Mouse (Mus musculus) liver, adult (tissue): ENCODE data around the gene Blmh.

Experiments used
- GATA4 ChIP-seq: IDR thresholded peaks from 2 replicates; pipeline ENCODE4 v1.6.1; 2014; ENCODE audit warnings: mild to moderate bottlenecking, low read length; ENCODE audit not compliant: insufficient replicate concordance

The Blmh gene

DNA sequence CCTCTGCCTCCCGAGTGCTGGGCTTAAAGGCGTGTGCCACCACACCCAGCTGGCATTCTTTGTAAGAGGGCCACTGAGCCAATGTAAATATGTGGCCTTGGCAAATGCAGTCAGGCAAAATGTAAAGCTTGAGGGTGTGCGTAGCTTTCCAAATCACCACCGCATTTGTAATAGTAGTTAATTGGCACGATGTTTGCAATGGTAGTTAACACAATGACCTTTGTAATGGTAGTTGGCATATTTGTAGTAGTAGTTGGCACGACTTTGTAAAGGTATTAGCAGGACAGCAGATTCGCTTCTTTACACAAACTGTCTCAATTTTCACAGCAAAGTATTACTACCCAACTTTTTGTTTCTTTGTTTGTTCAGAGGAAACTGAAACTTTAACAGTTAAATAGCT lies 16.0 kb upstream of the Blmh start:
- TF ChIP-seq GATA4, result no peak

DNA sequence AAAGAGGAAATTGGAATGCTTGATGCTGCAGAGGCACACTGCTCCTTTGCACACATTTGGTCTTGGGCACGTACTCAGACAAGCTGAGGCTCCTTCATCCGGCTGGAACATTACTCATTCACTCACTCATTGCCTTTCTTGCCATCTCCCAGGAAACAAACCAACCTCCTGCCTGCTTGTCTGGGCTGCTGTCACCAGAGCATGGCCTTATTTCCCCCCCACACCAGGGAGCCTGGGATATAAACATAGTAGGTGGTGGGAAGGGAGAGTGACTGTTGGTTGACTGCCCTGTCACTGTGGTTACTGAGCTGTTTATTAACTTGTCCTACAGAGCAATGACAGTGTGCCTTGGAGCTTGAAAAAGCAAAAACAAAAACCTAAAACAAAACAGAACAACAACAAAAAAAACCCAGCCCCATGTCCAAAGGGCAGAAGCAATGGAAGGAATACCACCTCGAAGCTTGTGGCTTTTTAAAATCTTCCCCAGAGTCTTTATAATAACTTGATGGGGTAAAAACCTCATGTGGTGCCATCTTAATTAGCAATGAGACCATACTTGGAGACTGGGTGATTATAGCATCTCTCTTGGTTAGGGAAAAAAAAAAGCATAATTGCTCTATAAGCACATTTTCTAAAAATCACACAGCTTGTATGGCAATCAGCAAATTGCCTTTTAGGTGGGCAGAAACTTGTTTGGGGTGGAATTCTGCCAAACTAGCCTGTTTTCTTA lies 13.1 kb upstream of the Blmh start:
- TF ChIP-seq GATA4, result no peak

DNA sequence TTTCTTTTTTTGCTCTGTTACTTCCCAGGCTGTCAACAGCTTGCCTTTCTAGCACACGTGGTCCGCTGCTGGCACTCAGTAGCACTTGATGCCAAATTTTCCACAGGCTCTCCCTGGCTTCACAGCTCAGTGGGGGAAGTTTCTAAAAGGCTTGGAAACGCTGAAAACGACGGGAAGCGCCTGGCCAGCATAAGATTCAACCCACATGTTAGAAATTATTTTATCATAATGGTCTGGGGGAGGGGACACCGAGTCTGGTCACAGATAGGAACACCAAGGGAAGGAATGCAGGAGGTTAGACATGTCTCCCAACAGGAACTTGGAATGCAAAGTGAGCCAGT lies 12.6 kb upstream of the Blmh start:
- no peak for TF ChIP-seq GATA4

DNA sequence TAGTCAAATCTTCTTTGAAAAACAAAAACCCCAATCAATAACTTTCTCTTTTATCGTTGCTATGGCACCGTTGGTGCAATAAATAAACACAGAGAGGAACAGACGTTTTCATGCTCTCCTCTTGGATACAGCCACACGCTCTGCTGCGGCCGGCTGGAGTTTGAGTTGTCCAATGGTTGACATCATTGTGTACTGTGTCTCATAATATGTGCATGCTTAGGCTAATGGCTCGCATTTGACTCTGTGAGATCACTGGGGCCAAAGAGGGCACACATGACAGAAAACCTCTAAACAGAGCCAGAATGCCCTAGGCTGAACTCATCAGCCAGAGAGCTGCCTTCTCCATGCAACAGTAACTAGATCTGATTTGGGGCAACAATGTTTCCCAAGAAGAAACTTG lies 10.2 kb upstream of the Blmh start:
- TF ChIP-seq GATA4, result no peak

DNA sequence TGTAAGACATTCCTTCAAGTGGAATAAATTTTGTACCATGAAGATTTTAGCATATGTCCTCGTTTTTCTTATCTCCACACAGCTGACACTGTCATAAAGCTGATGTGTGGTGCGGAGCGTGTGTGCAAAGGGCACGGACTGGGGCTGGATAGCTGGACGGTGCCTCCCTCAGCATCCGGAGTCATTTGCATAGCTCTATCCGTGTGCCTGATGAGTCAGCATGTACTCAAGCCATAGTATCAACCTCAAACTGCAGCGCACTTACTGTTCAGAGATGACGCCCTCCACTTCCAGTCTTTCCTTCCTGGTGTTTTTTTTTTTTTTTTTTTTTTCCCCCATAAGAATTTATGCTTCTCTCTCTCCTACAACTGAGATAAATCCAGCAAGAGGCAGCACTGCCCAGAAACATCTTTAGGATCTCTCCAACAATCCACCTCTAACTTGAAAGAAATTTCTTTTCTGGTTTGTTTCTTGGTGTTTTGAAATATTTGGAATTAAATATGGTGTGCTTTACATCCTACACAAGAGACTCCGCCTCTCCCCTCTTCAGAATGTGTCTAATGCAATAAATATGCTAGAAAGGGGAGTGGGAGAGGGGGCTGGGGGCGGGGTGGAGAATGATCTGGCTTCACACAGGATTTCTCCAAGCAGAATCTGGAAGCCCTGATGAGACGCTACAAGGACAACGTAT lies 7.9 kb upstream of the Blmh start:
- no peak for TF ChIP-seq GATA4

DNA sequence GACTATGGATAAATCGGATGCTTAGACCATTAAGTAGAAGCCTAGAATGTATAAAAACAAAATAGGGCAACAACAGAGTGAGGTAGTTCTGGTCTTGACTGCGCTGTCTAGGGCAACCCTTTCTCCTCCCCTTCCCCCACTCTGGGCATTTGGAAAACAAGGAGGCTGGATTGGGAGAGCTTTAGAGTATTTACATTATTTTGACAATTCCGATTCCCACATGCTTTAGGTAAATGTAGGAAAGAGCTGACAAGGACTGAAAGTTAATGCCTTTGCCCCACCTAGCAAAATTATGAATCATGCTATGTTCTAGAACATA lies 7.4 kb upstream of the Blmh start:
- no peak for TF ChIP-seq GATA4

DNA sequence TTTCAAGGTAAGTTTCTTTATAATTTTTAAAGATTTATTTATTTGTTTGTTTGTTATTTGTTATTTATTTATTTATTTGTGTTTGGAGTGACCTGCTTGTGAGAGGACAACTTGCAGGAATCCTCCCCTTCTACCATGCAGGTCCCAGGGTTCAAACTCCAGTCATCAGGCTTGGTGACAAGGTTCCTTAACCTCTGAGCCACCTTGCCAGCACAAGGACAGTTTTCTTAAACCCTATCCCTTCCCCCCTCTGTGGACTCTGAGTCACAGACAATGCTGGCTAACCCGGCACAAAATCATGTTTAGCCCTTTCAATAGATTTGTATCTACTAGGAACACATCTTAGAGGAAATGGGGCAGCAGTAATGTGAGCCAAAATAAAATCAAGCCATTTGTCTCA lies 4.0 kb upstream of the Blmh start:
- no peak for TF ChIP-seq GATA4

DNA sequence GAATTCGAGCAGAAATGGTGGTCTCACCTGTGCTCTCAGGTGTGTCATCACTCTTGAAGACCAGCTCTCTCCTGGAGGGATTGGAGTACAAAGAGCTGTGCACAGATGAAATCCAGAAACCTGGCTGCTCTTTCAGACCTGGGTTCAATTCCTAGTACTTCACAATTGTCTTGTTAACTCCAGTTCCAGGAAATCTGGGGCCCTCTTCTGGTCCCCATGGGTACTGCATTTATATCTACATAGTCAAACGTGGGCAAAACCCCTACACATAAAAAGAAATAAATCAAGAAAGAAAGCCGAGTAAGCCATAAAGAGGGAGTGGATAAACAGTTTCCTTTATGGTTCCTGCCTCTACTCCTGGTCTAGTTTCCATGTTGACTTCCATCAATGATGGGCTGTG lies 8.6 kb downstream of the Blmh start:
- no peak for TF ChIP-seq GATA4

DNA sequence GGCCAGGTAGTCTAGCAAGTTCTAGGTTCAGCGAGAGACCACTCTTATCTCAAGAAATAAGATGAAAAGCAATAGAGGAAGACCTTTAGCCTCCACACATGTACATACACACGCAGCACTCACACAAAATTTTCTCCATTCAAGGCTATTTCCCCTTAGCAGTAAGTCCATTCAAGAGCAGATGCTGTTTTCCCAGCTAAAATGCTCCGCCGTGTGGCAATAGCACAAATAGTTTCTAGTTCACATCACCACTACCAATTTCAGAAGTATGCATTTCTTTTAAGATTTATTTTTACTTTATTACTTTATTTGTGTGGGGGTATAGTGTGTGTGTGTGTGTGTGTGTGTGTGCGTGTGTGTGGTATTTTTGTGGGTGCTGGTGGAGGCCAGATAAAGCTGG lies 12.0 kb downstream of the Blmh start:
- TF ChIP-seq GATA4, result no peak

DNA sequence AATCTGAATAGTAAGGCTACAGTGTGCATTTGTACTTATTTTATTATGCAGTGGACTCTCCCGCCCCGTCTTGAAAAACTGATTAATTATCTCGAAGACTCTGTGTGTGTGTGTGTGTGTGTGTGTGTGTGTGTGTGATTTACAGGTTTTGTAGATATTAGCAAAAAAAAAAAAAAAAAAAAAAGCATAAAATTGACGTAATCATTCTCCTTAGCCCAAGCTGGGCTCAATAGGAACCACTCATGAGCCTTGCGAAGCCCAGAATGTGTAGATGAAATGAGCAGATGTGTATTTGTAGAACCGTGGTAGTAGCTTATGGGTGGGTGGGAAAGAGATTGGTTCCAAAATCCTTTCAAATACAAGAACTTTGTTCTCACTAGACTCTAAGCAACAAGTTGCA lies 20.2 kb downstream of the Blmh start:
- no peak for TF ChIP-seq GATA4

DNA sequence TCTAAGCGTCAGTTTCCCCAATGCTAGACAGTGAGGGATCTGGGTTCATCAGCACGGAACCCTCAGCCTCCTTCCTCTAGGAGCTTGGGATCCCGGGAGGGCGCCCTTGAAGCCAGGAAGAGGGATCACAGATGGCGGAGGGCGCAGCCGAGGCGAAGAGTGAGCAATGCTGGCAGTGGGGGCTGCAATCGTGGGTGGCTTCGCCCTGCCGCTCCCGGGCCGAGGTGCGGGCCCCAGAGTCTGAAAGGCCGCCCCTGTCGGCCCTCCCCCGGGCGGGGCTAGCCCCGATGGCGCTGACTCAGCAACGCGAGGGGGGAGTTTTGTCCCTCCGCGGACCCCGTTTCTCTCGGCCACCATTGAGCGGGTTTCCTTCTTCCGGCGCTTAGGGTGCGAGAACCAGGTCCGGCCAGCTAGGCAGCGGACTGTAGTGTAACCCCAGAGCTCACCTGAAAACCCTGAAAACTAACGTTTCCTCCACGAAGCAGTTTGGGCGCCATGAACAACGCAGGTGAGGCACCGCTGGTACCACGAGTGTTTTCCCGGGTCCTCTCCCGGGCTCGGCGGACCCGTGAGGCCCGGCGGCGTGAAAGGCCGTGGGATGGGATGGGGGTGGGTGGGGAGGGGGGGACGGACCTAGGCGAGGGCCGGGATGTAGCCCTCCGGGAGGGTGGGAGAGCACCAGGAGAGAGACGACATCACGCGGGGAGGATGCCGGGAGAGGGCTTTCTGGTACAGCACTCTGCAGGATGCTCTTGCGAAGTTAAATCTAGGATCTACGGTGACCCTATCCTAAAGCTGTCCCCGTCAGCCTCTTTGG lies 21.0 kb downstream of the Blmh start:
- no peak; the same call in 1 of the 2 replicates for TF ChIP-seq GATA4

DNA sequence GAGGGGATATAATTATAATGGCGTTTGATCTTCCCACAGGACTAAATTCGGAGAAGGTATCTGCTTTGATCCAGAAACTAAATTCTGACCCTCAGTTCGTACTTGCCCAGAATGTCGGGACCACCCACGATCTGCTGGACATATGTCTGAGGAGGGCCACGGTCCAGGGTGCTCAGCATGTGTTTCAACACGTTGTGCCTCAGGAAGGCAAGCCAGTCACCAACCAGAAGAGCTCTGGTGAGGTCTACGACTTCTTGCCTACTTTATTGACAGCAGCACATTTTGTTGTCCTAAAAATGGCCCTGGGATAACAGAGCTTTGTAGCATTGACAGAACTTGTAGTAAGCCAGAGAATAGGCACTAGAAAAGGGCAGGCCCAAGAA lies 21.6 kb downstream of the Blmh start:
- no peak for TF ChIP-seq GATA4

DNA sequence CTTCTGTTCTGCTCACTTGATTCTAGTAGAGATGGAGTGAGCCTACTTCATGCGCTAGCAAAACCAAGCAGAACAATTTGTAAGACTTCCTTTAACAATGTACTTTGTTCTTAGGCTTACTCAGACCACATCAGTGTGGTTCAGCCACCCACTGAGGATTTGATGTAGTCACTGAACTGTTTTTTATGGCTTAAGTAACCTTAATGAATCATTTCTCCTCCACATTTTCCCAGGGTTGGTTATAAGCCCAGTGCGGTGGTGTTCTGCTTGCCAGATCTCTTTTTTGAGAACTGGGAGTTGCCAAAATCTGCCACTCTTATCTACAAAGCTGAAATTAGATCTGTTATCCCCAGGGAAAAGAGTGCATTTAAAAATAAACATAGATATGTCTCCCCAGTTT lies 28.9 kb downstream of the Blmh start:
- no peak for TF ChIP-seq GATA4

DNA sequence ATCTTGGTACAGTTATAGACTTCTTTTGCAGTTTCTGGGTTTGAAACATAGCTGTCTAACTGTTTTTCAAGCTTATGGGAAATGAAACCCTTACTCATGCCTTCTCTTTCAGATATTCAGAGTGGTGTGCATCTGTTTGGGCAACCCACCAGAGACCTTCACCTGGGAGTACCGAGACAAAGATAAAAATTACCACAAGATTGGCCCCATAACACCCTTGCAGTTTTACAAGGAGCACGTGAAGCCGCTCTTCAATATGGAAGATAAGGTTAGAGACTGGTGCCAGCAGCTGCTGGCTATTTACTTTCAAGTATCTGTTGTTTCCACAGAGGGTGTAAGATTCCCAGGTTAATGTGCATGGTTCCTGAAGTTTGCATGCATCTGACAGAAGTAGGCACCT lies 41.1 kb downstream of the Blmh start:
- TF ChIP-seq GATA4, result no peak

DNA sequence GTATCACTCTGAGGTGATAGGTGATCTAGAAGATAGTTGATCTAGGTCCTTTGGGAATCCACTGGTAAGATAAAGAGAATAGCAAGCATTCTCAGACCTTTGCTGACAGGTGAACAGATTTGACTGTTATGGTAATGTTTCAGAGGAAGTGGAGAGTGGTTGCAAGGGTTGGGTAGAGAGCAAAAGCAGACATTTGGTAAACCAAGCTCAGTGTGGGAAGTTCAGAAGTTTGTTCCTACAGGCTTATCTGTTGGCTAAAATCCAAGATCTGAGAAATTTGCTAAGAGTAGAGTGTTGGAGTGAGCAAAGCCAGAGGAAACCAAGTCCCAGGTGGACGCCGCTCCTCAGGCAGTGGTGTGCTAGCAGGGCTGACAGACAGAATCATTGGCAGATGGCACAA lies 45.7 kb downstream of the Blmh start:
- no peak for TF ChIP-seq GATA4

DNA sequence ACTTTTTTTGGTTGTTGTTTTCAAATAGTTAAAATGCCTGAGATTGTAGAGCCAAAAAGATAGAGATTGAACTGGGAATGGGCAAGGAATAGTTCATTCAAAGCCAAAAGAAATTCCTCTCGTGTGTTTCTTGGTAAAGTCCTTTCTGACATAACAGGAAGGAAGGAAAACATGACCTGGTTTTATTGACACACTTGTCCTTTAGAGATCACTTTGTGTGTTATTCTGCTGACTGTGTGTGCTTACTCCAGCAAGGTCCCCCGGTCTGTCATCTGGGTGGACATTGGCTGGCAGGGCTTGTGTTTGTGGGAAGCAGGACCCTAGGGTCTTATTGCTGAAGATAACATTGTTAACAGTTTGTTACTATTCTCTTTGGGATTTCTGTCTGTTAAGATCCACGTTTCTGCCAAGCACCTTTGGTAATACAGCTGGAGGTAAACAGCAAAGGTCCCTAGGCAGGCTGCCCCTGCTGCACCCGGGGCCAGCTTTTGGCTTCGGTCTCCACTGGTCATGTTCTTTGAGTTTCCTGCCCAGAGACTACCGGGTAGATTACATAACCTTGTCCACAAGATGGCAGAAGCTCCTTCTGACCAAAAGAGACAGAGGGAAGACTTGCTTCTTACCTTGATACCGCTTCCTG lies 50.2 kb downstream of the Blmh start:
- TF ChIP-seq GATA4, result no peak
